Mouse (Mus musculus) limb, embryonic 14.5 days (tissue): ENCODE measurements around the gene Sec22b. TPM values are rescaled to one million over a fixed set of nuclear protein-coding genes. Genes with fewer than 3 reads are reported as not detected.
A peak's percentile ranks its signal among the peaks of the same experiment; 100 is the strongest.

Experiments used
- ATAC-seq: fragments of 200-750 bp; cut with Nextera tagmentation; 2 replicates; pipeline ENCODE4 v1.8.0; 2017; ENCODE audit warnings: low read depth, moderate number of reproducible peaks, moderate TSS enrichment; ENCODE audit not compliant: low FRiP score
- DNase-seq: peaks from one replicate; pipeline ENCODE4 v3.0.0-alpha.2; 2015; ENCODE audit warnings: low spot score
- H3K27ac ChIP-seq: fragments of 300-500 bp; sonication (generic); replicated peaks from 2 replicates; pipeline ENCODE4 v1.5.1; 2014; ENCODE audit warnings: low read depth, mild to moderate bottlenecking, low read length, moderate library complexity, mixed read lengths
- H3K27me3 ChIP-seq: fragments of 300-500 bp; sonication (generic); 2 replicates; pipeline ENCODE4 v1.6.1; 2014; ENCODE audit warnings: low read length, mixed read lengths; ENCODE audit not compliant: control insufficient read depth, insufficient read depth
- H3K36me3 ChIP-seq: fragments of 300-500 bp; sonication (generic); 2 replicates; pipeline ENCODE4 v1.6.1; 2014; ENCODE audit warnings: mild to moderate bottlenecking, low read length, moderate library complexity, mixed read lengths; ENCODE audit not compliant: control insufficient read depth, insufficient read depth
- H3K4me1 ChIP-seq: fragments of 300-500 bp; sonication (generic); 2 replicates; pipeline ENCODE4 v1.6.1; 2014; ENCODE audit warnings: antibody characterized with exemption, low read length, mixed read lengths; ENCODE audit not compliant: control insufficient read depth, insufficient read depth
- H3K4me2 ChIP-seq: fragments of 300-500 bp; sonication (generic); replicated peaks from 2 replicates; pipeline ENCODE4 v1.6.1; 2014; ENCODE audit warnings: low read depth, mild to moderate bottlenecking, low read length, moderate library complexity; ENCODE audit not compliant: severe bottlenecking
- H3K4me3 ChIP-seq: fragments of 300-500 bp; sonication (generic); replicated peaks from 2 replicates; pipeline ENCODE4 v1.5.1; 2014; ENCODE audit warnings: low read length
- H3K9ac ChIP-seq: fragments of 300-500 bp; sonication (generic); 2 replicates; pipeline ENCODE4 v1.6.1; 2014; ENCODE audit warnings: mild to moderate bottlenecking, low read depth, low read length, moderate library complexity; ENCODE audit not compliant: severe bottlenecking
- H3K9me3 ChIP-seq: fragments of 300-500 bp; sonication (generic); 2 replicates; pipeline ENCODE4 v1.6.1; 2016; ENCODE audit warnings: low read length; ENCODE audit not compliant: control insufficient read depth
- POLR2A ChIP-seq: fragments of 200-500 bp; IDR thresholded peaks from 2 replicates; pipeline ENCODE4 v1.8.0; 2012; ENCODE audit warnings: inconsistent platforms, mild to moderate bottlenecking, moderate library complexity, borderline replicate concordance; ENCODE audit not compliant: insufficient read depth, insufficient read length; ENCODE audit errors: extremely low read depth
- WGBS: fragments of 180-500 bp; shearing (Covaris S2); extraction: QIAGEN DNeasy Blood & Tissue Kit; methylation state at CpG from one replicate; pipeline ENCODE4 v1.1.7; 2014; 5-methylcytosine and 5-hydroxymethylcytosine counted together
- polyA plus RNA-seq, 2 experiments: library from polyadenylated mRNA; depleted of rRNA in 1 of 2; stranded (reverse) in 1 of 2; unstranded in 1 of 2; fragments of >200 nt; fragmentation: Nextera tagmentation in 1 of 2; extraction: Ambion mirVana in 1 of 2; gene quantifications; 2 replicates each; pipeline versions ENCODE4 v1.2.1 to v1.2.3; 2012 to 2014

Gene Sec22b
- polyA plus RNA-seq, 2 experiments, result 110 to 194 TPM

DNA sequence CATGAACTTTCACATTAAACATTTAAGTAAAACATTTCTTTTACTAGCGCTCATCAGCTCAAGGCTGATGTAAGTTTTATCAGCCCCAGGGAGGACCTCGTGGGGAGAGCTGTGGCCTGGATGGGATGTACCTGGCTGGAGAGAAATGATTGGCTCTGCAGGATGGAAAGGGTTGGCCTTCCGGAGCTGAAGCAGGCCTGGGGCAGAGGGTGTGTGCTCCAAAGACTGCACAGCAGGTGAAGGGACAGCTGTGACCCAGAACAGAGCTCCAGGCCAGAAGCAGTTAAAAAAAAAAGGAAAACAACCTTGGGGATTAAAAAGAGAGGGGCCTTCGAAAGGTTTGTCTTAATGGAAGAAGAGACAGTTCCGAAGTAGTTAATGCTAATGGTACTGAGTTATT is 26.2 kb upstream of the Sec22b start:
- no peak overlapping the region for H3K4me2 ChIP-seq
- peak; percentile 44; the same call in 1 of the 2 replicates for ATAC-seq
- H3K27me3 ChIP-seq, result no peaks in the 10 kb centered on the region
- no peak overlapping the region for H3K9ac ChIP-seq
- H3K4me1 ChIP-seq, result no peaks in the 10 kb centered on the region
- H3K4me3 ChIP-seq, result no peak overlapping the region
- no peaks in the 10 kb centered on the region for H3K36me3 ChIP-seq
- DNase-seq, result no peak
- H3K27ac ChIP-seq, result no peak overlapping the region
- WGBS, result 19% methylated on average over 5 of the region's 5 CpGs
- no peak for TF ChIP-seq POLR2A
- no peaks in the 10 kb centered on the region for H3K9me3 ChIP-seq

DNA sequence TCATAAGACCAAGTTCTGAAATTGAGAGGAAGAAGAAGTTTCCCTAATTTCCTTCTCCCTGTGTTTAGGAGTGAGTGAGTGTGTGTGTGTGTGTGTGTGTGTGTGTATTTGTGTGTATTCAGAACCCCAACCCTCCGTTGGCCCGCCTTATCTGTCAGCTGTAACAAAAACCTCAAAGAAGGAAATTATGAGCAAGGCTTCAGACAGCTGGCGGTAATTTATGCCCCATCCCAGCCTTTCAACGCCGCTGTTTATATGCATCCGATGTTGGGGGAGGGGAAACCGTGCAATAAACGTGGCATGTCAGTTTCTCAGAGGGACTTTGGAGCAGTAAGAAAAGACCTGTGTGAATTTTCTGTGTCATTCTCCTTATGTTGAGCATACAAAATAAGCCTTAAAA is 24.7 kb upstream of the Sec22b start:
- Histone ChIP-seq H3K4me1 (no peaks in the 10 kb centered on the region), H3K4me3 (no peak overlapping the region), H3K9ac (no peak overlapping the region), H3K27ac (no peak overlapping the region), H3K27me3 (no peaks in the 10 kb centered on the region), H3K36me3 (no peaks in the 10 kb centered on the region), H3K9me3 (no peaks in the 10 kb centered on the region), H3K4me2 (no peak overlapping the region)
- no peak for TF ChIP-seq POLR2A
- ATAC-seq, result no peak
- WGBS, result 11% methylated on average over 8 of the region's 8 CpGs
- DNase-seq, result no peak

DNA sequence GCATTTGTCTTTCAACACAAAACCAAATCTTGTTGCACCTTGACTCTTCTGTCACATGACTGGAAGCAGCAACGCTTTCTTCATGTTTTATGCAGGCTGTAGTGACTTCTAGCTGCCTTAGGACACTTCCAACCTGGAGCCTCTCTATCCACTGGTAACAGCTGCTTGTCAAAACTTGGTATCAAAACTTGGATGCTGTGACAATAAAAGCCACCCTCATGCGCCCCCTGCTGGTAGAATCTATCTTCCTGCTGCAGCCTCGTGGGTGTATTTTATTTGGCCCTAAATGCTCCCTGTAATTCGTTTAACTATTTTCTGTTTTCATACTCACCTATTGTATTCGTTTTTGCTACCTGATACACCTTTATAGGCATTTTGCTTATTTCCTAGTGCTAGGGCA is 21.8 kb upstream of the Sec22b start:
- no peak for ATAC-seq
- TF ChIP-seq POLR2A, result no peak
- Histone ChIP-seq H3K9me3 (no peaks in the 10 kb centered on the region), H3K36me3 (no peaks in the 10 kb centered on the region), H3K4me3 (no peak overlapping the region), H3K27me3 (no peaks in the 10 kb centered on the region), H3K4me2 (no peak overlapping the region), H3K27ac (no peak overlapping the region), H3K9ac (no peak overlapping the region), H3K4me1 (no peaks in the 10 kb centered on the region)
- peak; percentile 82 for DNase-seq
- WGBS, result 16% methylated on average over 5 of the region's 5 CpGs

DNA sequence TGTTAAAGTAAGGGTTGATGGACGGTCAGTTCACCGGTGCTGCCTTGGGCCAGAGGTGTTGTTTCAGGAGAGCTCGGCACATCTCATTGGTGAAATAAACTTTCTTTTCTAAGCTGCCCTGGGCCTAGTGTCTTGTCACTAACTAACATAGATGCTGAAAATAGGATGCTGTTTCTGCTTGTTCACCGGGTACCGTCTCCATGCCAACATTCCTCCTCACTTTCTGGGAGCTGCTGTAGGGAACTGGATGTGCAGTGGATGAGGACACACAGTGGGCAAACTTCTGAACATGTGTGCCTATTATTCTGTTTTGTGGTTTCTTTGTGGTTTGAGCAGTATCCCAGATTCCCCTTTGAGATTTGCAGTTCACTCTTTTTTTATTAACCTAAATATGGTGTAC is 19.4 kb upstream of the Sec22b start:
- no peaks in the 10 kb centered on the region for H3K9me3 ChIP-seq
- H3K27me3 ChIP-seq, result no peaks in the 10 kb centered on the region
- ATAC-seq, result no peak
- no peaks in the 10 kb centered on the region for H3K36me3 ChIP-seq
- no peak for TF ChIP-seq POLR2A
- 91% methylated on average over 5 of the region's 5 CpGs for WGBS
- no peak overlapping the region for H3K4me3 ChIP-seq
- no peak overlapping the region for H3K27ac ChIP-seq
- no peaks in the 10 kb centered on the region for H3K4me1 ChIP-seq
- no peak overlapping the region for H3K4me2 ChIP-seq
- no peak for DNase-seq
- no peak overlapping the region for H3K9ac ChIP-seq

DNA sequence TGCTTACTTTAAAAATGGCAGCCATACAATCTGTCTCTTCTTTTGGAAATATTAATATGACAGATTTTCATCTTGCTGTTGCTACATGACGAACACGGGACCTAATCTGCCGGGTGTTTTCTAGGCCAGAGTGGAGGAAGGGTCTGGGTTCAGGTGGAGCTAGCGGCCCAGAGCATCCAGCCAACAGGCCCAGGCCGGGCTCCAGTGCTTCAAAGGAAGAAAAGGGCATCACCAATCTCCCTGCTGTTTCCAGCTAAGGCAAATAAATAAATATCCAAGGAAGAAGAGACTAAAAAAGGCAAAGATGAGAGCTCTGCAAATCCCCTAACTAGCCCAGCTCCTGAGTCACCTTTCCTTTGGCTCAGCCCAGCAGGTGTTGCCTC is 13.2 kb upstream of the Sec22b start:
- ATAC-seq (no peak), DNase-seq (no peak)
- H3K27me3 ChIP-seq, result peaks cover 31% of the 10 kb centered on the region
- no peak overlapping the region for H3K4me2 ChIP-seq
- TF ChIP-seq POLR2A, result no peak
- no peak overlapping the region for H3K27ac ChIP-seq
- peaks cover 8% of the 10 kb centered on the region; the same call in 1 of the 2 replicates for H3K4me1 ChIP-seq
- H3K36me3 ChIP-seq, result no peaks in the 10 kb centered on the region
- H3K4me3 ChIP-seq, result no peak overlapping the region; the same call in 1 of the 2 replicates
- 75% methylated on average over 5 of the region's 5 CpGs for WGBS
- no peak overlapping the region for H3K9ac ChIP-seq
- no peaks in the 10 kb centered on the region for H3K9me3 ChIP-seq

DNA sequence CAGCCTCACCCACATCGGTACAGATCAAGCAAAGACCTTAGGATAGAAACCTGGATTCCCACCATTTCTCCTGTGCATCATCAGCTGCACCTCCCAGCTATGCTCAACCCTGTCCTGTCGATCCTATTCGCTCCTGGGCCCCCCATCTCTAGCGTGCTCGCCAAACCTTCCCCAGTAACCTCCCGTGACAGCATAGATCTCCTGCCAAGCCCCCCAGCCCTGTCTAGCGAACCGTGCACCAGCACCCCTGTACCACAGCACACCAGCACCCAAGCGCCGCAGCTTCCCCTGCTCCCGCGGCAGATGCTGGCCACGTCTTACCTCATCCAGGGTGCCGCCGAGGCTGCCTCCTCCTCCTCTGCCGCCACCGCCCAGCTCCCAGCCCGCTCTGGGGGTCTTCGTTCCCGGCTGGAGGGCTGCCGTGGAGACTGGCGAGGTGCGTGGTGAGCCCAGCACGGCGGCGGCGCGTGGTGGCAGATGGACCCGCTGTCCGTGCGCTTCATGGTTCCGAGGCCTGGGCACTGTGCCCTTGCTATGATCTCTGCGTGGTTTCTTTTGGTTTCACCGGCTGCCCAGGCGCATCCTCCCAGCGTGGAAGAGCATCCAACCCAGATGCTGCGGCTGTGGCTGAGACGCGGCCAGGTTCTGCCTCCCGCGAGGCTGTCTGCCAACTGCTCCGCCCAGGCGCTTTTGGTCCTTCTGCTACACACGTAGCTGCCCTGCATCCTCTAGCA is 12.7 kb upstream of the Sec22b start, which contains the start of gene Pde4dip:
Pde4dip (minus strand) TSS at position 540 of the 734 bp plus-strand sequence.
- H3K27me3 ChIP-seq, result peaks cover 31% of the 10 kb centered on the region
- H3K4me2 ChIP-seq, result peak within 1 kb of the TSS; percentile 86
- H3K27ac ChIP-seq, result no peak within 1 kb of the TSS
- DNase-seq, result peak; percentile 9
- H3K36me3 ChIP-seq, result no peaks in the 10 kb centered on the region
- ATAC-seq, result no peak
- H3K9ac ChIP-seq, result peak within 1 kb of the TSS; percentile 56
- 2% methylated on average over 41 of the region's 44 CpGs for WGBS
- peak within 1 kb of the TSS; percentile 44 for H3K4me3 ChIP-seq
- peaks cover 8% of the 10 kb centered on the region; the same call in 1 of the 2 replicates for H3K4me1 ChIP-seq
- no peaks in the 10 kb centered on the region for H3K9me3 ChIP-seq
- no peak for TF ChIP-seq POLR2A
